Mouse (Mus musculus) left cerebral cortex, postnatal 10 days (tissue): ENCODE measurements around the gene Kctd18. TPM values are rescaled to one million over a fixed set of nuclear protein-coding genes. Genes with fewer than 3 reads are reported as not detected.
"Not testable (repeated sequence)": the region's sequence is repeated elsewhere in the genome, so short reads cannot be mapped to it uniquely, and the experiment has no call there.

ENCODE experiments used
- DNase-seq, 2 experiments: peaks; one replicate each; pipeline ENCODE4 v3.0.0; 2021 to 2022; ENCODE audit warnings: low spot score in 2 of 2, mixed read lengths in 1 of 2; ENCODE audit errors: extremely low spot score in 1 of 2
- intact Hi-C: fragments of 180-260 bp; cut with DNase I; formaldehyde crosslinking; loops from one replicate; pipeline ENCODE4 v1.15.1; 2025
- total RNA-seq, 2 experiments: library from RNA; stranded (reverse); gene quantifications; 2 replicates each; pipeline ENCODE4 v1.2.3; 2021

The Kctd18 gene
- total RNA-seq = 10 to 100 TPM; 19.6 to 19.8 TPM

- intact Hi-C loops = no loop called here
- DNase-seq = no peak
Measured at GRCm38 (mm10) chr1:58018856-58019255, at the start of gene Kctd18. TSS of gene Kctd18 (minus strand) at chr1:58018956.

DNA sequence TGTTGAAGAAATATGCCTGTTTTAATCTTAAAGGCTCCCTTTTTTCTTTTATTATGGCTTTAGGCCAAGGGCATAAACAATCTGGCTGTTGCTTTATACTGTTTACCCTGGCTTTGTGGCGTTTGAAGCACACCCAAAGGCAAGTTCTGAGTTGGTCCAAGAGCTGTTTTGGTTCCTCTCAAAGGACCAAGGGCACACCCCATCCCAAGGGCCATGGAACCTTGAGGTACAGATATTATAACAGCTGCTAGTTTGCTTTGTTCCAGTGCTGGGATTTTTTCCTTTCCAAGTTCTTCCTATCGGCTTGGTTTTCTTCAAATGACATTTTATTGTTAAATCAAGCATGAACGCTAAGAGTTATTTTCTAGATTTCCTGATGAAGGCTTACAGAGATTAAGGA is 46.9 kb upstream of the Kctd18 start:
- intact Hi-C loops = no loop called here
- peak in 1 of 2 experiments; percentile 31 for DNase-seq

- intact Hi-C loops = no loop called here
- DNase-seq = no peak
Measured at GRCm38 (mm10) chr1:58065151-58065550, 46.4 kb upstream of the Kctd18 start.

DNA sequence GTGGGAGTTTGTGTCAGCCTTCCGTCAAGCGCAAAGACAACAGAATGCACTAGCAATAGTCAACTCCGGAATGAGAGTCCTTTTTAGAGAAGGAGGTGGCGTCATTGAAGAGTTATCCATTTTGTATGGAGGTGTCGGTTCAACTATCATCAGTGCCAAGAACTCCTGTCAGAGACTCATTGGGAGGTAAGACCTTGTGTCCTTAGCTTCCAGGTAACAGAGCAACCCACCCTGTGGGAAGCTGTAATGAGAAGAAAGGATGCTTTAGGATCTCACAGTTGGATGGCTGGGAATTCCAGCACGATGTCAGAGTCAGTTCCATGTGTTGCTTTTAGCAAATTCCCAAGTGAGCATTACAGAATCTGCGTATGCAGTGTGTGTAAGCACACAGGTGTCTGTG is 43.4 kb upstream of the Kctd18 start:
- DNase-seq = no peak
- intact Hi-C loops = no loop called here

- intact Hi-C loops = no loop called here
- DNase-seq = no peak
Measured at GRCm38 (mm10) chr1:58058846-58059245, 40.1 kb upstream of the Kctd18 start.

GRCm38 (mm10) chr1:58056939-58057338 is 38.2 kb upstream of the Kctd18 start:
- intact Hi-C loops = no loop called here
- DNase-seq = no peak

DNA sequence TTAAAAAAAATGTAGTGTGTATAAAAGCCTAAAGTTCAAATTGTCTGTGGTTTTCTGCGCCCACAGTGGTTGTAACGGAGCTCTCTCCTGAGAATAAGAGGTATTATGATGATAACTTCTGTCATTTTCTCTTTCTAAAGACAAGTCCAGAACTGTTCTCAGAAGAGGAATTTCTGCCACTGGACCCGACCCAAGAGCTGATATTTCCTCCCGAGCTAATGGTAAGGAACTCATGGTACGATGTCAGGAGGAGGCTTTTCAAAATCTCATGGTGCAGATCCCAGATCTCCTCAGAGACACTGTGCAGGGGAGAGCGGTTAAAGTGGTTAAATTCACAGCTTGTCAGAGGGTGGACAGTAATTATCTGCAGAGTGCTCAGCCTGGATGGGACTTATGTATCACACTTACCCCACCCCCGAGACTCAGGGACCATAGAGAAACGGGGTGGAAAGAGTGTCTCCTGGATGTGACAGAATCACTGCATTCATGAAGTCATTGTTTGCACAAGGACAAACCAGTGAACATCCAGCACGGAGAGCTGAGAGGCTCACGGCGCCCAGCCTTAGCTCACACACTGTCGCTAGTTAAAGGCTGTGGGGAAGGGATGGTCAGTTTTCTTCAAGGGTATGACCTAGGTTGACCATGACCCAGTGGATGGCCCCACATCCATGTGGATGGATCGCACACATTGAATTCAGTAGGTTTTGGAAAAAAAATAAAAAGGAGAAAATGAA is 37.5 kb upstream of the Kctd18 start:
- no peak for DNase-seq
- intact Hi-C loops = no loop called here

DNA sequence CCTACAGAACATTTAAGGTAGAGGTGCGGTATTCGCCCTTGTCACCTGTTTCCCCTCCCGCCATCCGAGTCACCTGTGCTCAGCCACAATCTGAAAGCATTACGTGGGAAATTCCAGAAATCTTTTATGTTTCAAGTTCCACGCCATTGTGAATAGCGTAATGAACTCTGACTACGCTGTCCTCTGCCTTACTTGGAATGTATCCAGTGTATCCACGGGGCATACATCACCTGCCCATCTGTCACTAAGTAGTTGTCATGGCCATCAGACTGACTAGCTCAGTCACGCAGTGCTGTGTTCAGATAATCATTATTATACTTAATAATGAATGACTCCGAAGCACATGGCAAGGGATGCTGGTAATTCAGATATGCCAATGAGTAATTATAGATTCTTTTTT is 36.8 kb upstream of the Kctd18 start:
- intact Hi-C loops = no loop called here
- DNase-seq = no peak

- intact Hi-C loops = no loop called here
- DNase-seq = no peak
Measured at GRCm38 (mm10) chr1:58049126-58049525, 30.4 kb upstream of the Kctd18 start.

DNA sequence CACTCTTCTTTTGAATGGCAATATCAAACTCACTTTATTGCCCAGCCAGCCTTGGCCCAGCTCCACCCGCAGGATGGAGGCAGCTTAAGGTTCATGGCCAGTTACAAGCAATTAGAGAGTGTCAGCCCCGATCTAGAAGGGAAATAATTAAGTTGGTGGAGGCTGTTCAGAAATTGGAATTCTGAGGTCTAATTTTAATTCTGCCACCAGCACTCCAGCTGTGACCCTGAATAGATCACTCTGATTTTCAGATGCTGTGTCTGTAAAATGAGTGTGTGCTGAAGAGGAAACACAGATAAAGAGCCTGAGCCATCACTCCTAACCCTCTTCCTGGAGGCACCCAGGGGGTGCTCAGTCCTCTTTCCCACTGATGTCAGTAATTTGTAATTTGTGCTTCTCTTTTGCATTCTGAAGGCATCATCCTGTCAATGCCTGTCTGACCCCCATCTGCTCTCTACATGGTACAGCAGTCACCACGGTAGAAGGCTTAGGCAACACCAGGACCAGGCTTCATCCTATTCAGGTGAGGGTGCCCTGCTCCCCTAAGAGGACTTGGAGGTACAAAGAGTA is 28.1 kb upstream of the Kctd18 start:
- intact Hi-C loops = no loop called here

DNA sequence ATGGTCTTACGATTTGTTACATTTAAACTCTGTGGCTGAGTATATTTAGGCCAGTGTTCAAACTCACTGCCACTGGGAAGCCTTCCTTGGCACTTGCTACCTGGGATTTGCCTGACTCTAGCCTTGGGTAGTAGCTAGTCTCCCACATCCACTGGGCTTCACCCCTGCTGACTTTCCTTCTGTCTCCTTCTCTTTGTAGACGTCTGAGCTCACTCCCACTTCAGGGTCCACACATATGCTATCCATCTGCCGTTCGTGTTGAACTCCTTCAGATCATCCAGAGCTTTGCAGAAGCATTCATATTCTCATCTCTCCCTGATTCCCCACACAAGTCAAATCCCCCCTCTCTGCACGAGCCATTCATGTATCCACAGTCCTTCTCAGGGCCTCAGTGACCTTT is 26.8 kb upstream of the Kctd18 start:
- intact Hi-C loops = no loop called here
- DNase-seq = no peak

More for the DNA sequence above, 28.1 kb upstream of the Kctd18 start:
- DNase-seq = no peak

DNA sequence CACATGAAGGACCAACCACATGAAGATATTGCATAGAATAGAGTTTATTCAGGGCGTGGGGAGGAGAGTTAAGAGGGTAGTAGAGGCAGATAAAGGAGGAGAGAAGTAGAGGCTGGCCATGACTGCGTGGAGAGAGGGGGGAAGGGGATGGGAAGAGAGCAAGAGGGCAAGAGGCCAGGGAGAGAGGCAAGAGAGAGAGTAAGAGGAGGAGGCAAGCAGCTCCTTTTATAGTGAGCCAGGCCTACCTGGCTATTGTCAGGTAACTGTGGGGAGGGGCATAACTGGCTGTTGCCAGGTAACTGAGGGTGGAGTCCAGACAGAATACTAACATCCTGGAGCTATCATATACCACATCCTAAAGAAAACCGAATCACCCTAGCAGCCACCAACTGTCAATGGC is 26.3 kb upstream of the Kctd18 start:
- no peak for DNase-seq
- intact Hi-C loops = no loop called here

DNA sequence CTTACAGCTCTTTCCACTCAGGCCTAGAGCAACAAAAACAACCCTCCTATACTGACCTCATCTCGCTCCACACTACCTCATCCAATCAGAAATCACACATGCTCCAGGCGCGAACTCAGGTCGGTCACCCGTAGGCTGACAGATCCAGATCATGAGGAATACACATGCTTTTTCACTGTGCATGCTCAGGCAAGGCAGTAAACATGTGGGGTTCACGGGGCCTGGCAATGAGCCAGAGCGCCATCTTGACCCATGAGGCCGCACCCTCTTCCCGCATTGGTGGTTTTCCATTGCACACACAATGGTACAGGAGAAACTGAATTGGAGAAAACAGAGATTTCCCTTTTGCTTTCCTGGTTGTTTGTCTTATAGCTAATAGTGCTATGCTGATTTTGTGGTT is 18.6 kb upstream of the Kctd18 start:
- intact Hi-C loops, DNase-seq: not testable (repeated sequence)

DNA sequence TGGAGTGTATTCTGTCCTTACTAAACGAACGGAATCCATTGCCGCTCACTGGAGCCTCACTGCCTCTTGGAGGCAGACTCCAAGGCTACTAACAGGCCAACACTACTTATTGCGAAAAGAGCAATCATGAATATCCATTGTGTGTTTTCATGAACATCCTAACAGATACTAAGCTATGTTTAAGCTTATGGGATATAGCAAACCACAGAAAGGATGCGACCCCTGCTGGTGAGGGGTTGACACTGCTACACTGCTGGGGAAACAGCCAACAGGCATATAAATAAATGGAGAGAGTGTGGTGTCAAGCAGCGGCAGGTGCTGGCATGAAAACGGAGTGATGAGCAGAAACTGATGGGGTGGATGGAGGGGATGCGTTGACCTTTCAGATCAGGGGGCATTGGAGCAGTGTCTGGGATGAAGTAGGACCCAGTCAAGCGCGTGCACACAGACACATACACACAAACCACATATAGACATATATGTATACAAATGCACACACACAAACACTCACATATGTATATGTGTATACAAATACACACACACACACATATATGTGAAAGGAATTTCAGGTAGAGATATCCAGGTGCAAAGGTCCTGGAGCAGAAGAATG is 12.5 kb upstream of the Kctd18 start:
- DNase-seq = peak in 1 of 2 experiments; percentile 53
- intact Hi-C loops = no loop called here

DNA sequence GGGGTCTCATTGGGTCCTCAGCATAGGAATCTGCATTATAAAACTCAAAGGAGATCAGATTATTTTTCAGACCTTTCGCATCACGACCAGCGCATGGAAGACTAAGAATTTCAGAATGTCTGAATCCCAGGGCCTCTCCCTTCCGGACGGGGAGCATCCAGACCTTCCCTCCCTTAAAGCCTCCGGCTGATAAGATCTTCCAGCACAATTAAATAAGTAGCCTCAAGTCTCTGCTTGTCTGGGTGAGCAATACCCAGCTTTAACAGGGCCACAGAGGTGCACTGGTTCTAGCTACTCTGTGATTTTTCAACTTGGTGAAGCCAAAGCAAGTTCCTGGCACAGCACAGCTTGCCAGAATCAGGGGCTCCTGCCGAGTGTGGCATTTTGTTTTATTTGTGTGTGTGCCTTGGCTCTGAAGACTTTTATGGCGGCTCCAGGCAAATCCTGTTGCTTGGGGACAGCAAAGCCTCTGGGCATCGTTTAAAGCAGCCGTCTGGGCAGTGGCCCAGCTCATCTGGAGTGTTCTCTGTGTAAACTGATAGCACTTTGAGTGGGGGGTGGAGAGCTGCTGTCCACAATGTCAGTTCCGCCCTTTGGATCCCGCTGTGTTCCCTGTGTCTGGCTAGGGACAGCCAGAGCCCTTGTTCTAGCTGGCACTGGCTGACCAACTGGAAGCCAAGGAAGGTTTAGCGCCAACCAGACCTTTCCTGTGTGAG is 11.6 kb upstream of the Kctd18 start:
- peak; percentile 46 to 76 for DNase-seq
- intact Hi-C loops = no loop called here

GRCm38 (mm10) chr1:58029636-58030117 is 10.9 kb upstream of the Kctd18 start, which contains the start of gene Aox1:
TSS of gene Aox1 (plus strand) at chr1:58029931.
- intact Hi-C loops = no loop called here
- DNase-seq = peak in 1 of 2 experiments; percentile 71

DNA sequence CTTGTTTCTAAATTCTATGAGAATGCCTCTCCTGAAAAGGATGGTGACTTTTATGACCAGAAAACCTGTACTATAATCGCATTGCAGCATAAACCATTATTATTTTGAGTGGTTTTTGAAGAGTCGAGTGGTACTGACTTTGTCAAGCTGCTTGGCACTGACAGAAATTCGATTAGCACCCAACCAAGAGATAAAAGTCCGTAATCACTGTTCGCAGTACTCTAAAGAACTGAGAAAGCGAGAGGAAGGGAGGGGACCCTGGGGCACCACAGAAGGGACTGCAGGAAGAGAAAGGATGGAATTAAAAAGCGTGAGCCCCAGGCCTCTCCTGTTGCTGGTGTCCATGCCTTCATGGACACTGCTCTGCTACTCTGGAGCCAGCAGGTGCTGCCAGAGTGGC is 9.0 kb upstream of the Kctd18 start:
- intact Hi-C loops = no loop called here

GRCm38 (mm10) chr1:58006388-58006787 is 12.4 kb downstream of the Kctd18 start:
- DNase-seq, intact Hi-C loops: not testable (repeated sequence)

More for the DNA sequence above, 9.0 kb upstream of the Kctd18 start:
- DNase-seq = no peak

DNA sequence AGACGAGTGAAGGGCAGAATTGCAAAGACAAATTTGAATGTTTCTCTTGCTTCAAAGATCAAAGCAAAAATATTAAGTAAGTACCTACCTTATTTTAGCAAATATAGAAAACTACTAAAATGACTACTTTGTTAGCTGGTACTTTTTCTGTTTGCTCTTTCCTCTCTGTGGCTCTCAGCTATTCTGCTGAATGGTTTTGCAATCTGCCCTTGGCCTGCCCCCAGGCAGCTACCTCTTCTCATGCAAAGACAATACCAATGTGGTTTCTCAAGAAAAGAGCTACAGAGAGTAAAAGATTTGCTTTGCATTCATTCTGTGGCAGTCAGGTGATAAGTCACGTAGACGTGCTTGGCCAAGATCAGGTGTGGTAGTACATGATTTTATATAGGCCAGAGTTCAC is 20.6 kb downstream of the Kctd18 start:
- intact Hi-C loops = no loop called here
- DNase-seq = no peak
